In genomic region chr13:81426896-81427755, GRCm38 (mm10) we compare ENCODE assay signal across 9 mouse cellular contexts.
DNase-seq lines count a peak whose midpoint lies in the region; ATAC-seq and TF ChIP-seq lines count a peak whose summit lies in the region.
"Had no signal": no experiment of that assay in that cellular context is flagged by ENCODE, and none has a peak within 500 bp of the region (broad histone marks: within the 10 kb centered on the region; RNA-seq: fewer than 3 reads in every experiment).

No protein-coding gene starts in this region.

- ATAC-seq in hindbrain, embryonic 11.5 days (ENCODE audit: low FRiP score) = peak; percentile 40
- ATAC-seq in hindbrain, embryonic 13.5 days (ENCODE audit: low FRiP score) = no peak
- ATAC-seq in G1E (ENCODE audit: extremely low read depth, insufficient number of reproducible peaks, low FRiP score, poor library complexity, severe bottlenecking) = no peak
- ATAC-seq in midbrain, embryonic 12.5 days (ENCODE audit: low FRiP score, low read depth) = peak; percentile 55; the same call in 1 of the 2 replicates

- H3K4me3 ChIP-seq in hindbrain, embryonic 11.5 days (ENCODE audit: low read depth, low read length) = no peak overlapping the region
- H3K4me3 ChIP-seq in hindbrain, embryonic 13.5 days = no peak overlapping the region
- no peak overlapping the region for H3K4me3 ChIP-seq in G1E (ENCODE audit: low read depth, low read length)
- H3K4me3 ChIP-seq in midbrain, embryonic 12.5 days = no peak overlapping the region
- H3K4me3 ChIP-seq: limb, embryonic 15.5 days had no signal

- peak; percentile 81 for DNase-seq in hindbrain, embryonic 11.5 days (ENCODE audit: low spot score)
- peak; percentile 3 for DNase-seq in G1E (ENCODE audit: low spot score)
- DNase-seq in cerebellum, adult 9-10 months = peak; percentile 50
- peak; percentile 48 for DNase-seq in gastrocnemius, postnatal 10 days
- peak; percentile 31 to 37 for DNase-seq in layer of hippocampus, postnatal 14 days (ENCODE audit: low spot score in 2 of 2)
- DNase-seq in testis, postnatal 14 days (ENCODE audit: low spot score) = peak; percentile 45

- no peaks in the 10 kb centered on the region for H3K36me3 ChIP-seq in hindbrain, embryonic 11.5 days (ENCODE audit: control insufficient read depth, insufficient read depth, low read length)
- peaks cover 5% of the 10 kb centered on the region; the same call in 1 of the 2 replicates for H3K36me3 ChIP-seq in hindbrain, embryonic 13.5 days
- no peaks in the 10 kb centered on the region for H3K36me3 ChIP-seq in G1E (replicated peaks)
- peaks cover 34% of the 10 kb centered on the region for H3K36me3 ChIP-seq in midbrain, embryonic 12.5 days
- H3K36me3 ChIP-seq: limb, embryonic 15.5 days had no signal

- TF ChIP-seq CTCF in G1E (IDR thresholded peaks at IDR 0.05; ENCODE audit: low read depth, low read length) = peak; percentile 80

- 70% methylated on average over 15 of the region's 15 CpGs for WGBS in hindbrain, embryonic 11.5 days
- 78% methylated on average over 15 of the region's 15 CpGs for WGBS in hindbrain, embryonic 13.5 days
- 80% methylated on average over 15 of the region's 15 CpGs for WGBS in midbrain, embryonic 12.5 days

- H3K27ac ChIP-seq in hindbrain, embryonic 11.5 days (ENCODE audit: low read depth, low read length) = no peak overlapping the region
- no peak overlapping the region for H3K27ac ChIP-seq in hindbrain, embryonic 13.5 days
- no peak overlapping the region for H3K27ac ChIP-seq in midbrain, embryonic 12.5 days (replicated peaks)
- H3K27ac ChIP-seq: limb, embryonic 15.5 days had no signal

- H3K4me2 ChIP-seq in hindbrain, embryonic 11.5 days (replicated peaks; ENCODE audit: low read depth, low read length) = no peak overlapping the region
- H3K4me2 ChIP-seq in hindbrain, embryonic 13.5 days = no peak overlapping the region
- no peak overlapping the region for H3K4me2 ChIP-seq in midbrain, embryonic 12.5 days (replicated peaks)
- H3K4me2 ChIP-seq: limb, embryonic 15.5 days had no signal

- H3K27me3 ChIP-seq in hindbrain, embryonic 11.5 days (ENCODE audit: control insufficient read depth, insufficient read depth, low read length) = no peaks in the 10 kb centered on the region
- no peaks in the 10 kb centered on the region for H3K27me3 ChIP-seq in hindbrain, embryonic 13.5 days
- H3K27me3 ChIP-seq in G1E (ENCODE audit: insufficient read depth, low read length) = peaks cover 9% of the 10 kb centered on the region
- no peaks in the 10 kb centered on the region for H3K27me3 ChIP-seq in midbrain, embryonic 12.5 days
- H3K27me3 ChIP-seq: limb, embryonic 15.5 days had no signal

- no peak overlapping the region for H3K9ac ChIP-seq in hindbrain, embryonic 11.5 days (ENCODE audit: low read depth, low read length)
- no peak overlapping the region for H3K9ac ChIP-seq in hindbrain, embryonic 13.5 days
- H3K9ac ChIP-seq in midbrain, embryonic 12.5 days (replicated peaks) = no peak overlapping the region
- H3K9ac ChIP-seq: limb, embryonic 15.5 days had no signal

- no peaks in the 10 kb centered on the region for H3K4me1 ChIP-seq in hindbrain, embryonic 11.5 days (replicated peaks; ENCODE audit: control insufficient read depth, insufficient read depth, low read length)
- H3K4me1 ChIP-seq in hindbrain, embryonic 13.5 days (replicated peaks) = no peaks in the 10 kb centered on the region
- no peaks in the 10 kb centered on the region for H3K4me1 ChIP-seq in G1E (ENCODE audit: insufficient read depth, low read depth, low read length)
- no peaks in the 10 kb centered on the region for H3K4me1 ChIP-seq in midbrain, embryonic 12.5 days
- H3K4me1 ChIP-seq: limb, embryonic 15.5 days had no signal

- no peaks in the 10 kb centered on the region for H3K9me3 ChIP-seq in hindbrain, embryonic 11.5 days (ENCODE audit: control insufficient read depth, low read length)
- no peaks in the 10 kb centered on the region for H3K9me3 ChIP-seq in hindbrain, embryonic 13.5 days
- no peaks in the 10 kb centered on the region for H3K9me3 ChIP-seq in G1E (replicated peaks)
- H3K9me3 ChIP-seq in midbrain, embryonic 12.5 days = no peaks in the 10 kb centered on the region
- H3K9me3 ChIP-seq: limb, embryonic 15.5 days had no signal

Comparison
In these comparisons a context has a peak if more than half of its experiments do, and no peak if none do; other contexts are left out.
1. ATAC-seq: peak in hindbrain, embryonic 11.5 days (single experiment) and midbrain, embryonic 12.5 days (single experiment); none in hindbrain, embryonic 13.5 days (single experiment) and G1E (single experiment).
2. DNase-seq: peak in every context shown above with its lines; median percentile 81 in hindbrain, embryonic 11.5 days; 50 in cerebellum, adult 9-10 months; 48 in gastrocnemius, postnatal 10 days; 45 in testis, postnatal 14 days; 34 in layer of hippocampus, postnatal 14 days; 3 in G1E.